Mouse (Mus musculus): ENCODE data around the gene Gprc5d. TPM values are rescaled to one million over a fixed set of nuclear protein-coding genes. Genes with fewer than 3 reads are reported as not detected.

Gene Gprc5d
- polyA plus RNA-seq, 2 experiments: 0.10 TPM; not detected in 1

DNA sequence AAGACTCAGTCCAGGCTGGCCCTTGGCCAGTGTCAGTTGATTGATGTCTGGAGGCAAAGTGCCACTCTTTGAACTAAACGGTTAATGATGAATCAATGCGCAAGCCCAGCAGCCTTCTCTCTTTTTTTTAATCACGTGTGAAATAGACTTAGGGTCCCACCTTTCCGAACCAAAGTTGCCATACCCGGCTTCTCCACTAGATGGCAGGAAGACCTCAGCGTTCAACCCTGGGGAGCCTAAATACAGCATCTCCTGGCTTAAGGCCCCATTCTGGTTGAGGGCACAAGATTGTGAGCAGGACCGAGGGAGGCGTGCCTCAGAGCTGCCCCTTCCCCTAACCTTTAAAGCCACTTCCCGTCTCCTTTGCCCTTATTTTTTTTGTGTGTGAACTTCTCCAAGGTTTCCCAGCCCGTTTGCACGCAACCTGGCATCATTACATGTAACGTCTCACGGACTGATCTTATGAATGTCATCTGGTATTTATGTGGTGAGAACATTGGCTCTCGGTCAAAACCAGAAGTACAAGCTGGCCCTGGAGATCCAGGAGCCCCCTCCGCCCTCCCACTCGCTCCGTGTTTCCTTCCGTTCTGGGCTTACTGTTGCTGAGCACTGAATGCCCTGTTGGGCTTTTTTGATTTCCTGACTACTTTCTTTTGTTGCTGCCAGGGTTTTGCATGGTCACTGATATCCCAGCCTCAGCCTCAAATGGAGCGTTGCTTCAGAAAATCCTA, 30.2 kb downstream of the Gprc5d start:
- Histone ChIP-seq H3K4me2 (replicated peaks; ENCODE audit: low read depth, low read length, severe bottlenecking) (peak overlapping the region; percentile 48), H3K4me3 (replicated peaks; ENCODE audit: low read length) (peak overlapping the region; percentile 20), H3K36me3 (ENCODE audit: control insufficient read depth, insufficient read depth, low read length) (no peaks in the 10 kb centered on the region), H3K27me3 (ENCODE audit: control insufficient read depth, insufficient read depth, low read length) (no peaks in the 10 kb centered on the region), H3K4me1 (ENCODE audit: control insufficient read depth, insufficient read depth, low read length) (peaks cover 7% of the 10 kb centered on the region), H3K9me3 (ENCODE audit: control insufficient read depth, low read length) (no peaks in the 10 kb centered on the region), H3K9ac (ENCODE audit: low read depth, low read length, severe bottlenecking) (peak overlapping the region; percentile 13; the same call in 1 of the 2 replicates), H3K27ac (replicated peaks; ENCODE audit: low read depth, low read length) (peak overlapping the region; percentile 48)
- peak; percentile 89 for DNase-seq (ENCODE audit: low spot score)
- 6% methylated on average over 19 of the region's 19 CpGs for WGBS
- TF ChIP-seq POLR2A (IDR thresholded peaks at IDR 0.05; ENCODE audit: borderline replicate concordance, extremely low read depth, insufficient read depth, insufficient read length): no peak
- peak; percentile 88 for ATAC-seq (ENCODE audit: low FRiP score, low read depth)

- WGBS: 80% methylated on average over 1 of the region's 1 CpGs
Measured at GRCm38 (mm10) chr6:135085703-135086102, 32.4 kb downstream of the Gprc5d start.

GRCm38 (mm10) chr6:135083991-135084502, 34.0 kb downstream of the Gprc5d start:
- H3K4me3 ChIP-seq (replicated peaks; ENCODE audit: low read length): no peak overlapping the region
- no peak for TF ChIP-seq POLR2A (IDR thresholded peaks at IDR 0.05; ENCODE audit: borderline replicate concordance, extremely low read depth, insufficient read depth, insufficient read length)
- peaks cover 7% of the 10 kb centered on the region for H3K4me1 ChIP-seq (ENCODE audit: control insufficient read depth, insufficient read depth, low read length)
- no peaks in the 10 kb centered on the region for H3K9me3 ChIP-seq (ENCODE audit: control insufficient read depth, low read length)
- DNase-seq (ENCODE audit: low spot score): no peak
- H3K27ac ChIP-seq (replicated peaks; ENCODE audit: low read depth, low read length): no peak overlapping the region
- no peaks in the 10 kb centered on the region for H3K36me3 ChIP-seq (ENCODE audit: control insufficient read depth, insufficient read depth, low read length)
- no peak overlapping the region for H3K9ac ChIP-seq (ENCODE audit: low read depth, low read length, severe bottlenecking)
- no peak for ATAC-seq (ENCODE audit: low FRiP score, low read depth)
- WGBS: 74% methylated on average over 10 of the region's 10 CpGs
- H3K27me3 ChIP-seq (ENCODE audit: control insufficient read depth, insufficient read depth, low read length): no peaks in the 10 kb centered on the region
- H3K4me2 ChIP-seq (replicated peaks; ENCODE audit: low read depth, low read length, severe bottlenecking): no peak overlapping the region

More at GRCm38 (mm10) chr6:135085703-135086102, 32.4 kb downstream of the Gprc5d start:
- Histone ChIP-seq H3K9me3 (ENCODE audit: control insufficient read depth, low read length) (no peaks in the 10 kb centered on the region), H3K9ac (ENCODE audit: low read depth, low read length, severe bottlenecking) (no peak overlapping the region), H3K27me3 (ENCODE audit: control insufficient read depth, insufficient read depth, low read length) (no peaks in the 10 kb centered on the region), H3K27ac (replicated peaks; ENCODE audit: low read depth, low read length) (no peak overlapping the region), H3K4me3 (replicated peaks; ENCODE audit: low read length) (no peak overlapping the region), H3K4me2 (replicated peaks; ENCODE audit: low read depth, low read length, severe bottlenecking) (no peak overlapping the region), H3K4me1 (ENCODE audit: control insufficient read depth, insufficient read depth, low read length) (peaks cover 7% of the 10 kb centered on the region), H3K36me3 (ENCODE audit: control insufficient read depth, insufficient read depth, low read length) (no peaks in the 10 kb centered on the region)
- DNase-seq (ENCODE audit: low spot score): no peak
- no peak for TF ChIP-seq POLR2A (IDR thresholded peaks at IDR 0.05; ENCODE audit: borderline replicate concordance, extremely low read depth, insufficient read depth, insufficient read length)
- ATAC-seq (ENCODE audit: low FRiP score, low read depth): no peak

DNA sequence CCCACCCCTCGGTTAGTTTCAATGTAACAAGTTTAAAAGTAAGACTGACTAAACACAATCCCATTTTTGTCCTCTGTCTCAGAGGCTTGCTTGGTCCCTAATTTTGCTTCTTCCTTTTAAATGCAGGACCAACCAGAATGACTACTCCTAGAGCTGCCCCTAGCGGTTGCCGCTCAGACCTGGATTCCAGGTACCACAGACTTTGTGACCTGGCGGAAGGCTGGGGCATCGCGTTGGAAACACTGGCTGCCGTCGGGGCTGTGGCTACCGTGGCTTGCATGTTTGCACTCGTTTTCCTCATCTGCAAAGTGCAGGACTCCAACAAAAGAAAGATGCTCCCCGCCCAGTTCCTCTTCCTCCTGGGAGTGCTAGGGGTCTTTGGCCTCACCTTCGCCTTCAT, 39.7 kb downstream of the Gprc5d start:
- TF ChIP-seq POLR2A (IDR thresholded peaks at IDR 0.05; ENCODE audit: borderline replicate concordance, extremely low read depth, insufficient read depth, insufficient read length): no peak
- ATAC-seq (ENCODE audit: low FRiP score, low read depth) (no peak), DNase-seq (ENCODE audit: low spot score) (no peak)
- no peak overlapping the region for H3K27ac ChIP-seq (replicated peaks; ENCODE audit: low read depth, low read length)
- H3K9me3 ChIP-seq (ENCODE audit: control insufficient read depth, low read length): no peaks in the 10 kb centered on the region
- no peak overlapping the region for H3K4me3 ChIP-seq (replicated peaks; ENCODE audit: low read length)
- WGBS: 41% methylated on average over 12 of the region's 12 CpGs
- no peaks in the 10 kb centered on the region for H3K36me3 ChIP-seq (ENCODE audit: control insufficient read depth, insufficient read depth, low read length)
- H3K27me3 ChIP-seq (ENCODE audit: control insufficient read depth, insufficient read depth, low read length): no peaks in the 10 kb centered on the region
- H3K4me2 ChIP-seq (replicated peaks; ENCODE audit: low read depth, low read length, severe bottlenecking): no peak overlapping the region
- H3K9ac ChIP-seq (ENCODE audit: low read depth, low read length, severe bottlenecking): no peak overlapping the region
- no peaks in the 10 kb centered on the region for H3K4me1 ChIP-seq (ENCODE audit: control insufficient read depth, insufficient read depth, low read length)

- Histone ChIP-seq H3K27ac (replicated peaks; ENCODE audit: low read depth, low read length) (no peak overlapping the region), H3K4me2 (replicated peaks; ENCODE audit: low read depth, low read length, severe bottlenecking) (no peak overlapping the region), H3K4me1 (ENCODE audit: control insufficient read depth, insufficient read depth, low read length) (no peaks in the 10 kb centered on the region), H3K36me3 (ENCODE audit: control insufficient read depth, insufficient read depth, low read length) (no peaks in the 10 kb centered on the region), H3K9ac (ENCODE audit: low read depth, low read length, severe bottlenecking) (no peak overlapping the region), H3K9me3 (ENCODE audit: control insufficient read depth, low read length) (no peaks in the 10 kb centered on the region), H3K27me3 (ENCODE audit: control insufficient read depth, insufficient read depth, low read length) (no peaks in the 10 kb centered on the region), H3K4me3 (replicated peaks; ENCODE audit: low read length) (no peak overlapping the region)
- no peak for ATAC-seq (ENCODE audit: low FRiP score, low read depth)
- TF ChIP-seq POLR2A (IDR thresholded peaks at IDR 0.05; ENCODE audit: borderline replicate concordance, extremely low read depth, insufficient read depth, insufficient read length): no peak
- DNase-seq (ENCODE audit: low spot score): no peak
- 55% methylated on average over 3 of the region's 3 CpGs for WGBS
Measured at GRCm38 (mm10) chr6:135076202-135076601, 41.9 kb downstream of the Gprc5d start.

Measured in limb, embryonic 14.5 days (tissue).